Mouse (Mus musculus): ENCODE measurements around the gene Srgap2.

The Srgap2 gene

DNA sequence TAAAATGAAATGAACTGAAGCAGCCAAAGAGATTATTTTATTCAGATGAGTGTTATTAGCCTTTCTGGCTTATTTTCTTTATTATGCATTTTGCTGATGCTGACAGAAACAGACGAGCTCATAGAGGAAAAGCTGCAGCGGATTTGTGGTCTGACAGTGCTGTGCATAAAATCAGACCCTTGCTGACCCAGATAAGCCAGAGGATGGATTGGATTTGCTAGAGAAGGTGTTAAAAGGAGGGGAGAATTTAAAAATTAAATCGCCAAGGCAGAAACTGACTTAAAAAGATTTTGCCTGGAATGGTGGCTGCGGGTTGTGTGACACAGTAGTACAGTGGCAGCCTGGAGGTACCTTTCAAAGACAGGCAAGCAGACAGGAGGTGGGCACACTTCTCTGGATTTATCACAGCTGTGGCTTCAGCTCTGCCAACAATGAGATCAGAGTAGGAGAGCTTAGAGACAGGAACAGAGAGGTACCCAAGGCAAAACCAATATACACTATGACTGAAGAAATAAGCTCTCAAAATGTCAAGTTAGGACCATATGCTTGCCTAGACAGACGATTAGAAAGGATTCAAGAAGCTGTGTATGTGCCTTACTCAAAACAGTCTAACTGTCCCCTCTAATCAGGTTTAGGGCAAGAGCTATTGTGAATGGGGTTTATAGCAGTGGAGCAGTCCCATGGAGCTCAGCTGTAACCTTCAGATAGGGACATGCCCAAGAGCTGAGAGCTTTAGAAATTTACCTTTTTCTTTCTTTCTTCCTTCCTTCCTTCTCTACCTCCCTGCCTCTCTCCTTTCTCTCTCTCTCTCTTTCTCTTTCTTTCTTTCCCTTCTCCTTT is 109.1 kb downstream of the Srgap2 start:
- in situ Hi-C loops (cut with MboI, MseI), result no loop called here

DNA sequence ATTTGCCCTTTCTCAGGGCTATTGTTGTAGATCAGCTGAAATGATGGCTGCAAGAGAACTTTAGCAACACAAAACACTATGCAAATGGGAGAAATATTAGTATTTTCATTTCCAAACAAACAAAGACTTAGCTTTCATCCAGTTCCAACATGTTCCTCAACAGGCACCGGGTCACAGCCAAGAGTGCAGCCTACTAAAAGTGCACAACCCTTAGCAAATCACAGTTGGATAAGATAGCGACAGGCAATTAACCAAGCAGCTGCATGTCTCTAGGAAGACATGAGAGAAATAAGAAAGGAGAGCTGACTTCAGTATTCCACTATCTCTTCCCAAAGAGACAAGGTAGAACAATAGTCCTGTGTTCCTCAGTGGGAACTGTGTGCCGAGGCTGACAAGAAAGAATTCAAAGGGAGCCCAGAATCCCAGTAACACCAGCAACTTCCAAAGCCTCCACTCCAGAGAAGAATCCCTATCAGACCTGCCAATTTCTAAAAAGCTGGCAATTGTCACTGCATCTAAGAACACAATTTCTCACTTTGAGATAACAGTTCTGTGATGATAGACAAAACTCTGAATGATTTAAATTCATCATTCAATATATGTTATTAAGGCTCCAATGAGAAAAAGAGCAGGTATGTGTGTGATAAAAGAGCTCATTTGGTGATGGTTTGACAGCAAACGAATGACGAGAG is 109.9 kb downstream of the Srgap2 start:
- in situ Hi-C loops (cut with MboI, MseI), result no loop called here

DNA sequence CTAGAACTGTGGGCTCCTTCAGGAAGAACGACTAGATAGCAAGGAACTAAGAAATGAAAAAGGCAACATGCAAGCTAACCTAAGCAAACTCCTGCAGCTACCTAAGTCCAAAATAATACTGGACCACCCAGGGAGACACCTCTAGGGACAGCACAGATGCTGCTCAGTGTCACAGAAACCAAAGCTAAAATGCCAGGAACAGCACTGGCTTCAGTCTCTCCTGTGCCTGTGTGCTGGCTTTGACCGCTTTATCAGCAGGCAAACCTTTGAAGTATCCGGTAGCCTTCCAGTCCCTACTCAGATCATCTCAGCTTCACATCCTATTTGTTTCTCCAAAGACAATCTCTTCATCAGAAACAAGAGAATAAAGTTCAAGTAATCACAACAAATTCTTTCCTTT is 123.6 kb downstream of the Srgap2 start:
- in situ Hi-C loops (cut with MboI, MseI), result no loop called here

DNA sequence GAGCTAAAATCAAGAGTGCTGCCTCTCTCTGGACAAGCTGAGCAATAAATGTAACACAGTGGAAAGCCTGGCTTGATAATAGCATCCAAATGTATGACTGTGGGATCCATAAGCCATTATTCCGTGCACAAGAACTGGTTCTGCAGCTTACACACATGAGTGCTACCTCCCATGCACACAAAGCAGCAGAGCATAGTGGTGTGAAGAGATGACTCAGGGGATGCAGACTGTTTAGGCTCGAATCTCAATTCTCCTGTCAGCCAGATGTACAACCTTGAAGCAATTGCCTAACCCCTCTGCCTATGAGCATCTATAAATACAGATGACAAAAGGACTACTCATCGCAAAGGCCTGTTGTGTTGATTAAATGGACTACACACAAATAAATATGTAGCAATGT is 126.3 kb downstream of the Srgap2 start:
- in situ Hi-C loops (cut with MboI, MseI), result no loop called here

DNA sequence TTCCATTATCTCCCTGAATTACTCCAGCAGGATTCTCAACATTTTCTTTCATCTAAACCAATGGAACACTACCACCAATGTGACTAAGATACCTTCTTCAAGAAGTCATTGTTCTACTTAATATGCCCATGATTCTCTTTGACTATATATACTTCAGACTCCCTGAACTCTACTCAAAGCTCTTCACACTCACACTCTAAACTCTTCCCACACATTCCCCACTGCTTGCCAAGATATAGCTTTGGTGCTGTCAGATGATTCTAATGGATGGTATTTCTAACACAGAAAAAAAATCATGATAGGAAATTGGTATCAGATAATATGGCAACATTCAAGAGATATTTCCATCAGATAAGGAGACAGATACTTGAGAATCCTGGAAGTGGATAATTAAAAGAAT is 129.0 kb downstream of the Srgap2 start:
- in situ Hi-C loops (cut with MboI, MseI), result no loop called here

DNA sequence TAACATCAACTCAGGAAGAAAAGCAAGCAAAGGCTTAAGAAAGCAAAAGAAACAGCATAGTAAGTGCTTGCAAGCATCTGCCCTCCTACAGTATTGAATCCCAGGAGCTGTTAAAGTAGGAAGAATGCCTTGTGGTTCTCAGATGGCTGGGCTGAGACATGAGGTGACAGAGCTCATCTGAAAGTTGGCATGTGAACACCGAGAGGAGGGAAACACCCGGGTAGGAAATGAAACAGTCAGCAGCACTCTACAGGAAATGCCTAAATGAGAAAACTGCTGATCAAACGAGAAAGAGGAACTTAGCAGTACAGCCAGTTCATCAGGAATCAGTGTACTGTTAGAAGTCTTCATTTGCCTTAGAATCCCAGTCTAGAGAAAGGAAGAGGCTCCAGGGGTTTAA is 142.7 kb downstream of the Srgap2 start:
- in situ Hi-C loops (cut with MboI, MseI), result no loop called here

DNA sequence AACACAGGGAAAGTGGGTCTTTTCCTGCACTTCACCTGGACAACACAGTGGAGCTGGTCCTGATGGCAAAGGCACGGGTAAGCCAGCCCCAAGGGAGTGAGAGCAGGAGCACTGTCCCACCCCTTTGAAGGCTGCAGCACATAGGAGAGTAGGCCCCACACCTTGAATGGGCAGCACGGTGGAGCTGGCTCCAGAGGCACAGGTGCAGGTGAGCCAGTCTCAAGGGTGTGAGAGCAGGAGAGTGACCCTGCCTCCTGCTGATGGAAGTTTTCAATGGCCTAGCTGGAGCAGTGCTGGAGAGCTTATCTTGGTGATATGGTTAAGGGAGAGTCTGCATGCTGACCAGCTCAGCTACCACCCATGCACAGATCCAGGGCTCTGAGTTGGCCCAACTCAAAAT is 145.0 kb downstream of the Srgap2 start:
- in situ Hi-C loops (cut with MboI, MseI), result no loop called here

DNA sequence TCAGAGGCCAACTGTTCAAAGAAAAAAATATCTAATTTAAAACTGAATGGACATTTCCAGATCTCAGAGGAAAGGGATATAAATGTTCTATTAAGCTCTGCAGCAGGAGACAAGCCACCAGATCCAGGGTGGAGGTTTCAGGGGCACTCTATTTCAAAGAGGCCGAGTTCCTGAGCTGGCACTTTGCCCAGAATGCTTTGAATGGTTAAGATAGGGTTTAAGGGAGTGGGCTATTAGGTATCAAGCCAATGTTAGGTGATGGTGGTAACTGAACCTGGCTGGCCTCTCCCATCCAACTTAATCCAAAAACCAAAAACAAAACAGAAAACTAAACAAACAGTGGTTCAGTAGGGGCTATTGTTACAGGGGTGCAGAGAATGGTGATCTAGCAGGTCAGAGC is 146.9 kb downstream of the Srgap2 start:
- in situ Hi-C loops (cut with MboI, MseI), result no loop called here

DNA sequence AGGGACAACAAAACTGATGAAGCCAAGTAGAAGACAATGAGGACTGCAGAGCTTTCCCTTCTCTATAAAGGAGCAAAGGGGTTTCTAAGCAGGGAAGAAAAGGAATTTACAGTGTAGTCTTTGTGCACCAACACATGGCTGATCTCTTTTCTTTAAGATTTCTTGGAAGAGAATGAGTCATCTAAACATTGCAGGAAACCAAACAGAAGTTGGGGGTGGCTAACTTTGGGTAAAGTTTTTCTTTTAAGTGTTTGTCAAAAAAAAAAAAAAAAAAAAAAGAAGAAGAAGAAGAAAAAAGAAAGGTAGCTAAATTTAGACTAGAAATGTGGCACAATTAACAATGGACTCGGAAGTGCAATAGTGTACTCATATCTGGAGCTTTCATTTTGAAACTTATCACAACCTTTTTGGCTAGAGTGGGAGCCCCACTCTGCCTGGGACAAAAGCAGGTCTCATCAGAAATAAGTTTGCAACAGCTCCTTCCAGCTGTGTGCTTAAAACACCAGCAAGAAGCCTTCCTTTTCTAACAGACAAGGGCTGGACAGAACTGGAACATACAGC is 148.2 kb downstream of the Srgap2 start:
- in situ Hi-C loops (cut with MboI, MseI), result no loop called here

DNA sequence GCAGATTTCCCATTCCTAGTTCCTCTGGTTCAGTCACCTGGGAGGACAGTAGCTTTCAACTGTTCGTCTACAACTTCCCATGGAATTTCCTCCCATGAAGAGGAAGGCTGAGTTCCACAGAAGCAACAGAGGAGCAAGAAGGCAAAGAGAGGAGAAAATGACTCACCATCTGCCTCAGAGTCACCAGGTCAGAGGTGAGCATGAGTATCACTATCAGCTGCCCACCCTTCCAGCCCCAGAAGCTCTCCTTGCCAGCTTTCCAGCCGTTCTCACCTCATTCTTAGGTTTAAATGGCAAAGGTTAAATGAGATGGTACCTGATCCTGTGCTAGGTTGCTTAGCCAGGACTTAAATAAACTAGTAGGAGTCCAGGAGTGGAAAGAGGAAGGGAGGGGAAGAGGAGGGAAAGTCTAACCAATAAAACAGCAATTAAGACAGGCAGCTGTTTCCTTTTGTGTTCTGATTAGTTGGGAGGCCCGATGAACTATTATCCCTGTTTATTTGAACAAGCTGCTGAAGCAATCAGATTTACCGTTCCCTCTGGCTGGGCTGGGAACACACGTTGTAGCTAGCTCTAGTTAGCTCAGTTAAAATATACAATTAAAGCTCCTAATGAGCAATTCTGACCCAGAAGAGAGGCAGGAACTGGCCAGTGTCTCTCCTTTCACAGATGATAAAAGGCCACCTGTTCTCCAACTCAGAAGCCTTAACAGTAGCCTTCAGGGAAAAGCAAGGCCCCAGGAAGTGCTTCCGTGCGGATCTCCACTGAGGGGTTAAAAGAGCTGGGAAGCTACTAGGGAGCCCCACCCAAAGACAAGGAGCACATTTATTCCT is 148.9 kb downstream of the Srgap2 start:
- in situ Hi-C loops (cut with MboI, MseI), result no loop called here

DNA sequence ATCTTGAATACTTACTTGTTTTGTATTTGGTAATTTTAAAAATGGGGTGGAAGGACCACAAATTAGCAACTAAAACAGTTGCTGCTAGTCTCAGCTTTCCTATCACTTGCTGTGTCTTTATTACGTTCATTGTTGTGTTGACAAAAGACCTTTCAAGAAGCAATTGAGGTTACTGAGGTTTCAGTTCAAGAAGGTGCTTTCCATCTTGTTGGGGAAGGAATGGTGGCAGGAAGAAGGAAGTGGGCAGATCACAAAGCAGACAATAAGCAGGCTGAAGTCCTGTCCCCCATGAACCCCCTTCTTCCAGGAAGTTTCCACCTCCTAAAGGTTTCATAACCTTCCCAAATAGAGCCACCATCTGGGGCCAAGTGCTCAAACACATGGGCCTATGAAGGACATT is 161.3 kb downstream of the Srgap2 start:
- in situ Hi-C loops (cut with MboI, MseI), result no loop called here

DNA sequence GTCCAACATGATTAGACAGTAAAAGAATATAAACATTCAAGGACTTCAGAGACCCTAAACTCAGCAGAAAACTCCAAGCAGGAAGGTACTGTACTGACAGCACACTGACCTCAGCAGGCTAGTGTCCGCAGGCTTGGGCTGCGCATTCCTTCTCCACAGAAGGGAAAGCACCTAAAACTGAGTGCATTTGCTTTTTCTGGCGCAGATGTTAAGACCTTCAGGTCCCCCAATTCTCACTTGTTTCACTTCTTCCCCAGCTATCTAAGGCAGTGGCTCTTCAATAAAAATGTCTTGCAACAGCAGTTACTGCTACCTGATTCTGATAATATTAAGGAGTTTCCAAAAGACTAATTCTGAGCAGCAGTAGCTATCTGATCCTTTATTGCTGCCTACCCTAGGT is 162.7 kb downstream of the Srgap2 start:
- in situ Hi-C loops (cut with MboI, MseI), result no loop called here

DNA sequence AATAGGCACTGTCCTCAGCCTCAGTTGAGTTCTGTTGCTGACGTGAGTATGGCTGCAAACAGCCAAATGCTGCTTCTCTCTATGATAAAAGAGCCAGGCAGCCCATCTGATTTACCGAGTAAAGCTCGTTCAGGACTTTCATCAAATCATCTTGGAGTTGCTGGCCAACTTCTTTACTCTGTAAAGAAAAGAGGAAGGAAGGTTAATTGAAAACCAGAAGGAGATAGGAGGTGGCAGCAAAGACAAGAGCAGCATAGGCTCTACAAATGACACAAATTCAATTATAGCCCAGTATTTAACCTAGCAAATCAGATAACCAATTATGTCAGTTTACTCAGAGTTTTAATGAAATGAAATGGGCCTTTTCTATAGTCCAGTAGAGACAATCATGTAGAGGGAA is 163.3 kb downstream of the Srgap2 start:
- in situ Hi-C loops (cut with MboI, MseI), result no loop called here

DNA sequence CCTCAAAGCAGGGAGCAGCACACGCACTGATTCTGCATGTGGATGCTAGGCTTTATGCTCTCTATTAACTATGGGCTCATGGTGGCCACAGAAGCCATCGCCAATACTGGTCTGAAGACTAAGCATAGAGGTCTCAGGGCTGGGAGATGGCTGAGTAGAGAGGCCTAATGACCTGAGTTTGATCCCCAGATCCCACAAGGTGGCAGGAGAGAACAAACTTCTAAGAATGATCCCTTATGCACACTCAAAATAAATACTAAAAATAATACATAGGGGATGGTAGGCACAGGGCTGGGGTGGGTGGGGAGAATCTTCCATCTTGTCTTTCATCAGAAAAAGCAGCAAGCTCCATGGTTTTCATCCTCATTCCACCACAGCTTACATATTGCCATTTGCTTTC is 165.1 kb downstream of the Srgap2 start:
- in situ Hi-C loops (cut with MboI, MseI), result no loop called here

DNA sequence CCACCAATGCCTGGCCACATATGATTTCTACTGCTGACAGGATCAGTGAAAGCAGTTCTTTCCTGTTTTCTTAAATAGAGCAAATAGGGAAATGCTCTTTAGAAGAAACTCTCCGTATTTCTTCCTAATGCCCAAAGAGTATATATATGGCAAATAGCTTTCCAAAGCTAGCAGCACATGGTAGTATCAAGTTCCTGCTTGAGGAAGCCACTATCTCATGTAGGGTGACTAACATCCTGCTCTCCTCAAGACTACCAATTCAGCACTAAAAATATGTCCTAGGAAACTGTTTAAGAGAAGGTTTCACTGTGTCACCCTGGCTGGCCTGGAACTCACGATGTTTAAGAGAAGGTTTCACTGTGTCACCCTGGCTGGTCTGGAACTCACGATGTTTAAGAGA is 166.4 kb downstream of the Srgap2 start:
- in situ Hi-C loops (cut with MboI, MseI), result no loop called here

DNA sequence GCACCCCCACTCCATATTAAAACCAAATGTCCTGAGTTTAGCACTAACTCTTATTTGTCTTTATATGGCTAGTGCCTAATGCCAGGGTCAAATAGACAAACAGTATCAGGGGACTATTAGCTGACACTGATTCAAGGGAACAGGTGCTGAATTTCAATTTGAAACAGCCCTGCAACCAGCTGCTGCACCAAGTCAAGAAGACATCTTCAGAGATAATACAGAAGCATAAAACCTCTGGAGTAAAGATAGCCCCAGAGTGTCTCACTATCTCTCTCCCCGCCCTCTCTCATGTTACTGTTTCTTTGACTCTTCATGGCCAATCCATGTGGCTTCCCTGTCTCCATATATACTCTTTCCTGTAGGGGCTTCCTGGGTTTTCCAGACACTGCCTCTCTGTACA is 167.5 kb downstream of the Srgap2 start:
- in situ Hi-C loops (cut with MboI, MseI), result no loop called here

DNA sequence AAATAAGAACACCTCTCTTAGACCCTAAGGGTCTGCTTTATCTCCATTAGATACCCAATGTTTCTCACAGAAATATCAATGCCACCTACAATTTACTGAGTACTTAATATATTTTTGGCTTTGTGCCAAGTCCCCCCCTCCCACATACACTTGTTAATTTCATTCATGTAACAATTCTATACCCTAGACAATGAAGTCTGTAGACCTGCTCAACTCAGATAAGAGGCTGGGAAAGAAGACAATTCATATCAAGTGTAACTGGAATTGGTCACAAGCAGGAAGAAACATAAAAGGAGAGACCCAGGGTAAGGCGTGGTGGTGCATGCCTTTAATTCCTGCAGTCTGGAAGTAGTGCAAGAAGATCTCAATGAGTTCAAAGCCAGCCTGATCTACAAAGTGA is 169.9 kb downstream of the Srgap2 start:
- in situ Hi-C loops (cut with MboI, MseI), result no loop called here

DNA sequence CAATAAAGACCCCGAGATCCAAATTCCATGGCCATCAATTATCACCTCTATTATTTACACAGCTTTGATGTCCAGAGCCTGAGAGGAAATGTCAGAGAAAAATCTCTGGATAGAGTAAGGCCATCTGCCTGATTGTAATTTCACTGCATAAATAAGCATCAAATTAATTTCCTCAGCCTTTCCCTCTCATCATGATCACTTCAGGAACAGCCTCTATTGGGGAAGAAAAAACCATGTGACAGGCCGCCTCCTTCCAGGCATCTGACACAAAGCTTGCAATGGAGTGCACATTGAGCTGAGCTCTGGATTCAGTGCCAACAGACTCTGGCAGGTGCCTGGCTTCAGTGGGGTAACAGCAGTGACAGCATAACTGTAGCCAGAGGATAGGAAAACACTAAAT is 175.7 kb downstream of the Srgap2 start:
- in situ Hi-C loops (cut with MboI, MseI), result no loop called here

DNA sequence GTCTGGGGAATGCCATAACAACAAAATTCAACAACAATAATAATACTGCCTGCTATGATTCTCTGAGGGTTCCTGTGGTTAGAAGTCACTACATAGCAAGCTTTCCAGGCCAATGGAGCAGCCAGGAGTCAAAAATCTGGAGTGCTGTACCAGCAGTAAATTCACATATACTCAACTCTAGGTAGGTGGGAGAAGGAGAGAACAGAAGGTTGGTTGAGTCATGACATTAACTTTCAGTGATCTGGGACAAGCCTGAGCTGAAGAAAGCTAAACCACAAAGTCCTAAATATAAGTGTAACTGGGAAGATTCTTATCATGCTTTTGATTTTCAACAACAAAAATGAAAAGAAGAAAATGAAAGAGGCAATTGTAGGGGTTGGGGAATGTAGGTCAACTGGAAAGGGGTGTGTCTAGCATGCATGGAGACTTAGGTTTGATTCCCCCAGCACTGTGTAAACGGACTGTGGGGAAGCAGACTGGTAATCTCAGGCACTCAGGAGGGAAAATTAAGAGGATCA is 177.1 kb downstream of the Srgap2 start:
- in situ Hi-C loops (cut with MboI, MseI), result no loop called here

DNA sequence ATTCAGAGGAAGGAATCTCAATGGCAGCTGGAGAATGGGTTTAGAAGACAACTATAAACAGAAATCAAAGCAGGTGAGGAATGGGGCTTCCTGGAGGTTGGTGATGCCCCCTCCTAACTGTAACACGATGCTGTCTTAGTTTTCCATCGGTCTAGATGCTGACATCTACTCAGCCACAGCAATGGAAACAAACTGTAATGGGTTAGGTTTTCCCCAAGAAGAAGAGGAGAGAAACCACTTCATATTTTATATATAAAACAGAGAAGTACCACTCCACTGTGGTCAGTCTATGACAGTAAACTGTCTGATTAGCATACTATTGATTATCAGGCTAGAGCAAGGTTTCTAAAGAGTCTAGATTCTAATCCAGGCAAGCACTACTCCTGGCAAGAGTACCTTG is 179.4 kb downstream of the Srgap2 start:
- in situ Hi-C loops (cut with MboI, MseI), result no loop called here

DNA sequence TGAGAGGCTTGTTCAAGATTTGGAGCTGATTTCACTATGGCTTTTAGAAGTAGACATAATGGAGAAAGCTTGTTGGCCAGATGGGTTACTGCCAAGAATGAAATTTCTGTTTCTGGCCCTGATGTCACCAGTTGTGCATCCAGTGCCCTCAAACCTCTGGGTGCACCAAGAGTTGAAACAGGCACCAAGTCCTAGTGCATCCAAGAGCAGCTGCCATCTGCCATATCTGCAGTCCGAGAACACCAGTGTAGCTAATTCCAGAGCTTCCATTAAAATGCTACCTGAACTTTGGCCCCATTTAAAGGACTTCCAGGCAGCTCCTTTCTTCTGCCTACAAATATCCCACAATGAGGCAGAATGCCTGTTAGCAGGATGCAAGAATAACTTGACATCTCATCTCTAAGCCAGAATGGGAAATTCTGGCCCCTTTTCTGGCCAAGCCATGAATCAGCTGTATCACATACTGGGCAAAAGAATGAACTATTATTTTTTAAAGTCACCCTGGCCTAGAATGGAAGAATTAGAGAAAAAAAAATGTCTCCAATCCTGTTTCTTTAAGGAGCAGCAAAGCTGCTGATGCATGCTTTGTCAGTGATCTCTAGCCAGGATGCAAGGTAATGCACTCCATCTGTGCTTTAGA is 180.1 kb downstream of the Srgap2 start:
- in situ Hi-C loops (cut with MboI, MseI), result no loop called here
